In the genomic region with DNA sequence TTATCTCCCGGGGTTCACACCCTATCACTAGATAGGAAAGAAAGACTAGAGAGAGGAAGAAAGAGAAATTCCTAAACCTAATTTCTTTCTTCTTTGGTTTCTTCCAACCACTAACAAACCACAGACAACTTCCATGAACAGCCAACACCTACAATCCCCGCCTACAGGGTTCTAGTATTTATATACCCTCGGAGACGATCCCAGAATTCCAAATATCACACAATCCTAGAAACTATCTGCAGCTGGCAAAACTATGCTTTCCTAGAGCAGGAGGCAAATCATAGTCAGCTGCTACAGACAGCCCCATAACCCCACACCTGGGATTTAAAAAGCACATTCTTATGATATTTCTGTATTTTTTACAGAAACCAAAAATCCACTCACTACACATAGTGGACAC, we compare ENCODE assay signal across 9 mouse cellular contexts. TPM values are rescaled to one million over a fixed set of nuclear protein-coding genes. Genes with fewer than 3 reads are reported as not detected.
A peak's percentile ranks its signal among the peaks of the same experiment; 100 is the strongest.
DNase-seq lines count a peak whose midpoint lies in the region; ATAC-seq lines count a peak whose summit lies in the region.
"Had no signal": no experiment of that assay in that cellular context is flagged by ENCODE, and none has a peak within 500 bp of the region (broad histone marks: within the 10 kb centered on the region; RNA-seq: fewer than 3 reads in every experiment).

No protein-coding gene starts in this region.

- no peak for ATAC-seq in kidney, embryonic 15.5 days (replicated peaks; ENCODE audit: low FRiP score)
- no peak for ATAC-seq in embryonic facial prominence, embryonic 14.5 days (ENCODE audit: low read depth)
- ATAC-seq in intestine, embryonic 16.5 days, result no peak
- ATAC-seq in neural tube, embryonic 12.5 days (ENCODE audit: low FRiP score, low read depth), result no peak

- no peak overlapping the region for H3K27ac ChIP-seq in kidney, embryonic 15.5 days
- no peak overlapping the region for H3K27ac ChIP-seq in embryonic facial prominence, embryonic 14.5 days (replicated peaks; ENCODE audit: low read depth, low read length)
- no peak overlapping the region for H3K27ac ChIP-seq in intestine, embryonic 16.5 days (ENCODE audit: low read length)
- no peak overlapping the region for H3K27ac ChIP-seq in neural tube, embryonic 12.5 days

- no peak for DNase-seq in kidney, postnatal 14 days
- DNase-seq in embryonic facial prominence, embryonic 14.5 days (ENCODE audit: low spot score), result peak; percentile 4
- no peak for DNase-seq in embryo, embryonic 11 days
- DNase-seq in thymus, postnatal 36 days, result no peak
- DNase-seq in spleen, postnatal 10 days (ENCODE audit: low spot score in 2 of 2), result no peak
- DNase-seq: lung, postnatal 36 days had no signal

- no peaks in the 10 kb centered on the region for H3K27me3 ChIP-seq in kidney, embryonic 15.5 days
- H3K27me3 ChIP-seq in embryonic facial prominence, embryonic 14.5 days (replicated peaks; ENCODE audit: control insufficient read depth, insufficient read depth, low read length), result no peaks in the 10 kb centered on the region
- no peaks in the 10 kb centered on the region for H3K27me3 ChIP-seq in intestine, embryonic 16.5 days (replicated peaks; ENCODE audit: control insufficient read depth, insufficient read depth, low read length)
- H3K27me3 ChIP-seq in neural tube, embryonic 12.5 days (replicated peaks), result no peaks in the 10 kb centered on the region

- peak overlapping the region; percentile 31 for H3K4me3 ChIP-seq in kidney, embryonic 15.5 days (replicated peaks)
- H3K4me3 ChIP-seq in embryonic facial prominence, embryonic 14.5 days (ENCODE audit: low read depth, low read length), result peak overlapping the region; percentile 95
- no peak overlapping the region for H3K4me3 ChIP-seq in intestine, embryonic 16.5 days (ENCODE audit: low read length)
- H3K4me3 ChIP-seq in neural tube, embryonic 12.5 days, result no peak overlapping the region; the same call in 1 of the 2 replicates

- peak overlapping the region; percentile 79 for H3K4me2 ChIP-seq in kidney, embryonic 15.5 days
- H3K4me2 ChIP-seq in embryonic facial prominence, embryonic 14.5 days (ENCODE audit: low read depth, low read length), result peak overlapping the region; percentile 74
- peak overlapping the region; percentile 26 for H3K4me2 ChIP-seq in intestine, embryonic 16.5 days (ENCODE audit: low read depth, low read length)
- H3K4me2 ChIP-seq in neural tube, embryonic 12.5 days (replicated peaks), result peak overlapping the region; percentile 73

- 70% methylated on average over 4 of the region's 4 CpGs for WGBS in kidney, embryonic 15.5 days
- WGBS in embryonic facial prominence, embryonic 14.5 days, result 51% methylated on average over 4 of the region's 4 CpGs
- WGBS in intestine, embryonic 16.5 days, result 60% methylated on average over 4 of the region's 4 CpGs
- 80% methylated on average over 4 of the region's 4 CpGs for WGBS in neural tube, embryonic 12.5 days

- H3K9me3 ChIP-seq in kidney, embryonic 15.5 days (replicated peaks), result no peaks in the 10 kb centered on the region
- H3K9me3 ChIP-seq in embryonic facial prominence, embryonic 14.5 days (ENCODE audit: control insufficient read depth, low read length), result no peaks in the 10 kb centered on the region
- H3K9me3 ChIP-seq in intestine, embryonic 16.5 days (ENCODE audit: control insufficient read depth, low read length), result no peaks in the 10 kb centered on the region
- no peaks in the 10 kb centered on the region for H3K9me3 ChIP-seq in neural tube, embryonic 12.5 days

- no peak overlapping the region for H3K9ac ChIP-seq in kidney, embryonic 15.5 days
- H3K9ac ChIP-seq in embryonic facial prominence, embryonic 14.5 days (ENCODE audit: low read depth, low read length), result no peak overlapping the region
- no peak overlapping the region for H3K9ac ChIP-seq in intestine, embryonic 16.5 days (ENCODE audit: low read depth, low read length)
- H3K9ac ChIP-seq in neural tube, embryonic 12.5 days, result peak overlapping the region; percentile 26; the same call in 1 of the 2 replicates

- peaks cover 27% of the 10 kb centered on the region for H3K36me3 ChIP-seq in kidney, embryonic 15.5 days
- peaks cover 15% of the 10 kb centered on the region for H3K36me3 ChIP-seq in embryonic facial prominence, embryonic 14.5 days (ENCODE audit: control insufficient read depth, insufficient read depth, low read length)
- H3K36me3 ChIP-seq in intestine, embryonic 16.5 days (ENCODE audit: control insufficient read depth, insufficient read depth, low read length), result no peaks in the 10 kb centered on the region
- H3K36me3 ChIP-seq in neural tube, embryonic 12.5 days, result peaks cover 15% of the 10 kb centered on the region

- peaks cover 29% of the 10 kb centered on the region for H3K4me1 ChIP-seq in kidney, embryonic 15.5 days
- H3K4me1 ChIP-seq in embryonic facial prominence, embryonic 14.5 days (ENCODE audit: control insufficient read depth, insufficient read depth, low read length), result peaks cover 12% of the 10 kb centered on the region
- peaks cover 7% of the 10 kb centered on the region for H3K4me1 ChIP-seq in intestine, embryonic 16.5 days (ENCODE audit: control insufficient read depth, insufficient read depth, low read length)
- H3K4me1 ChIP-seq in neural tube, embryonic 12.5 days, result peaks cover 16% of the 10 kb centered on the region

RNA-seq across cellular contexts. Expression of a gene that starts 2.7 kb away (rescaled TPM):
- polyA plus RNA-seq in kidney, embryonic 15.5 days (2015; fragmentation: Nextera tagmentation; extraction: Ambion mirVana), result 36.1 and 39.7 TPM in 2 replicates
- polyA plus RNA-seq in embryonic facial prominence, embryonic 14.5 days (2014; fragmentation: Nextera tagmentation; extraction: Ambion mirVana), result 27.1 and 29.8 TPM in 2 replicates
- polyA plus RNA-seq in intestine, embryonic 16.5 days (2015; fragmentation: Nextera tagmentation; extraction: Ambion mirVana), result 17.3 and 17.5 TPM in 2 replicates
- 46.1 and 47.2 TPM in 2 replicates for polyA plus RNA-seq in neural tube, embryonic 12.5 days (2016; fragmentation: Nextera tagmentation; extraction: Ambion mirVana)

RNA-seq across cellular contexts. Expression of a gene that starts 36.1 kb away (rescaled TPM):
- polyA plus RNA-seq in kidney, embryonic 15.5 days (2015; fragmentation: Nextera tagmentation; extraction: Ambion mirVana), result 32.5 and 33.5 TPM in 2 replicates
- 19.8 TPM in 2 replicates for polyA plus RNA-seq in embryonic facial prominence, embryonic 14.5 days (2014; fragmentation: Nextera tagmentation; extraction: Ambion mirVana)
- polyA plus RNA-seq in intestine, embryonic 16.5 days (2015; fragmentation: Nextera tagmentation; extraction: Ambion mirVana), result 16.7 TPM in 2 replicates
- 33.3 and 36.3 TPM in 2 replicates for polyA plus RNA-seq in neural tube, embryonic 12.5 days (2016; fragmentation: Nextera tagmentation; extraction: Ambion mirVana)

Comparison
In these comparisons a context has a peak if more than half of its experiments do, and no peak if none do; other contexts are left out.
1. H3K4me2 ChIP-seq: peak in every context shown above with its lines; median percentile 79 in kidney, embryonic 15.5 days; 74 in embryonic facial prominence, embryonic 14.5 days; 73 in neural tube, embryonic 12.5 days; 26 in intestine, embryonic 16.5 days.
2. H3K4me3 ChIP-seq: peak in kidney, embryonic 15.5 days (single experiment) and embryonic facial prominence, embryonic 14.5 days (single experiment); none in intestine, embryonic 16.5 days (single experiment) and neural tube, embryonic 12.5 days (single experiment).